Mouse (Mus musculus) midbrain, embryonic 10.5 days (tissue): ENCODE results near the gene Rcor2. TPM values are rescaled to one million over a fixed set of nuclear protein-coding genes. Genes with fewer than 3 reads are reported as not detected.

ENCODE experiments used
- DNase-seq: peaks from one replicate; pipeline ENCODE4 v3.0.0-alpha.2; 2017; ENCODE audit warnings: low spot score
- H3K27ac ChIP-seq: fragments of 300-500 bp; sonication (generic); replicated peaks from 2 replicates; pipeline ENCODE4 v1.5.1; 2016; ENCODE audit warnings: mild to moderate bottlenecking
- H3K27me3 ChIP-seq: fragments of 300-500 bp; sonication (generic); 2 replicates; pipeline ENCODE4 v1.6.1; 2016; ENCODE audit warnings: low read depth, mild to moderate bottlenecking; ENCODE audit not compliant: poor library complexity, severe bottlenecking
- H3K36me3 ChIP-seq: fragments of 300-500 bp; sonication (generic); 2 replicates; pipeline ENCODE4 v1.6.1; 2016; ENCODE audit warnings: mild to moderate bottlenecking, moderate library complexity
- H3K4me1 ChIP-seq: fragments of 300-500 bp; sonication (generic); 2 replicates; pipeline ENCODE4 v1.6.1; 2016
- H3K4me3 ChIP-seq: fragments of 300-500 bp; sonication (generic); 2 replicates; pipeline ENCODE4 v1.5.1; 2016; ENCODE audit warnings: mild to moderate bottlenecking, moderate library complexity
- H3K9me3 ChIP-seq: fragments of 300-500 bp; sonication (generic); replicated peaks from 2 replicates; pipeline ENCODE4 v1.6.1; 2016; ENCODE audit warnings: mild to moderate bottlenecking
- WGBS: fragments of 180-500 bp; shearing (Covaris S2); methylation state at CpG from one replicate; pipeline ENCODE4 v1.1.7; 2016; 5-methylcytosine and 5-hydroxymethylcytosine counted together
- polyA plus RNA-seq: library from polyadenylated mRNA; unstranded; fragments of >200 nt; fragmentation: Nextera tagmentation; extraction: Ambion mirVana; gene quantifications from 2 replicates; pipeline ENCODE4 v1.2.1, GENCODE M21; 2016

Gene Rcor2
- polyA plus RNA-seq, 1 experiment from 2014 or later: 62.2 TPM

DNA sequence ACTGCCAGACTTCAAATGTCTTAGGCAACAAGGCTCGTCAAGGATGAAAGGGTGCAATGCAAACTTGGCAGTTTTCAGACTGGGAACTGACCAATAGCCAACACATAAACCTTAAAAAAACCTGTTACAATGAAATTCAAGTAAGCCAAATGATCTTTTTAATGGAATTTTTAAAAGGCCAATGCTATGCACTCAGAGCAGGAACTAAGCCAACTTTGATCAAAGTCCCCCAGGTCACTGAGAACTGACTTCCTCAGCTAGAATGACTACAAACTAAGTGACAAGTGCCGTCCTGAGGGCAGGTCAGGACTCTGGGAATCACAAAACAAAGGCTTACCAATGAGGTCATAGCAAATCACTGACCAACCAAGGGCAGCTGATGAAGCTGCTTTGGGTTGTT is 53.1 kb downstream of the Rcor2 start:
- DNase-seq: no peak
- Histone ChIP-seq H3K4me1 (no peaks in the 10 kb centered on the region), H3K27ac (no peak overlapping the region), H3K9me3 (no peaks in the 10 kb centered on the region), H3K36me3 (peaks cover 10% of the 10 kb centered on the region; the same call in 1 of the 2 replicates), H3K27me3 (no peaks in the 10 kb centered on the region), H3K4me3 (no peak overlapping the region)
- 88% methylated on average over 2 of the region's 2 CpGs for WGBS

DNA sequence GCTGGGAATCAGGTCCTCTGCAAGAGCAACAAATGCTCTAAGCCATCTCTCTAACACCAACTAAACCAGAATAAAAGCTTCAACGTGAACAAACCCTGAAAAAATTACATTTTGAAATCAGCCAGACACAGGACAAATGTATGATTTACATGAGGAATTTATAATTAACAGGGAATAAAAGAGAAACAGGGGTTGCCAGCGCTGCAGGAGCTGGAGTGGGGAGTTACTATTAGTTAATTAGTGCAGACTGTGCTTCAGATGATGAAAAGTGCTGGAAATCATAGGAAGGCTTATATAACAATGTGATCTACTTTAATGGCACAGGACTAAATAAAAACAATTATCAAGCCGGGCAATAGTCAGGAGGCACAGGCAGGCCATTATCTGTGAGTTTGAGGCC is 54.3 kb downstream of the Rcor2 start:
- Histone ChIP-seq H3K36me3 (peaks cover 14% of the 10 kb centered on the region), H3K4me1 (no peaks in the 10 kb centered on the region), H3K27me3 (no peaks in the 10 kb centered on the region), H3K9me3 (no peaks in the 10 kb centered on the region), H3K4me3 (no peak overlapping the region), H3K27ac (no peak overlapping the region)
- DNase-seq: no peak
- 91% methylated on average over 3 of the region's 3 CpGs for WGBS

Other genes starting within 250 kb of the Rcor2 start
- 8.5 and 10.3 TPM in 2 replicates for gene Fermt3, start 247.9 kb upstream of the Rcor2 start, polyA plus RNA-seq
- gene Stip1, start 227.4 kb upstream of the Rcor2 start, polyA plus RNA-seq: 427 and 470 TPM in 2 replicates
- 2.2 and 2.9 TPM in 2 replicates for gene Macrod1, start 210.5 kb upstream of the Rcor2 start, polyA plus RNA-seq
- 6.0 and 7.5 TPM in 2 replicates for gene Flrt1, start 161.6 kb upstream of the Rcor2 start, polyA plus RNA-seq
- gene Otub1, start 61.0 kb upstream of the Rcor2 start, polyA plus RNA-seq: 274 and 293 TPM in 2 replicates
- 895 and 900 TPM in 2 replicates for gene Cox8a, start 49.7 kb upstream of the Rcor2 start, polyA plus RNA-seq
- 105 and 107 TPM in 2 replicates for gene Naa40, start 26.1 kb upstream of the Rcor2 start, polyA plus RNA-seq
- 45.5 and 46.0 TPM in 2 replicates for gene Mark2, start 74.5 kb downstream of the Rcor2 start, polyA plus RNA-seq
- gene Spindoc, start 115.7 kb downstream of the Rcor2 start, polyA plus RNA-seq: 43.1 and 51.7 TPM in 2 replicates
- gene 2700081O15Rik, start 150.3 kb downstream of the Rcor2 start, polyA plus RNA-seq: 5.7 and 7.6 TPM in 2 replicates
- 306 and 368 TPM in 2 replicates for gene Rtn3, start 216.0 kb downstream of the Rcor2 start, polyA plus RNA-seq
- gene Atl3, start 226.7 kb downstream of the Rcor2 start, polyA plus RNA-seq: 5.3 and 5.8 TPM in 2 replicates